Mouse (Mus musculus) lung, embryonic 14.5 days (tissue): Measurements from ENCODE around the gene Adamtsl5. TPM values are rescaled to one million over a fixed set of nuclear protein-coding genes. Genes with fewer than 3 reads are reported as not detected.

ENCODE experiments used
- ATAC-seq: fragments of 200-750 bp; cut with Nextera tagmentation; 2 replicates; pipeline ENCODE4 v1.8.0; 2017; ENCODE audit warnings: mild to moderate bottlenecking, moderate TSS enrichment, moderate library complexity; ENCODE audit not compliant: insufficient read depth
- DNase-seq: peaks from one replicate; pipeline ENCODE4 v3.0.0-alpha.2; 2015
- H3K27ac ChIP-seq: fragments of 300-500 bp; sonication (generic); 2 replicates; pipeline ENCODE4 v1.5.1; 2014; ENCODE audit warnings: low read depth, mild to moderate bottlenecking, moderate library complexity
- H3K27me3 ChIP-seq: fragments of 300-500 bp; sonication (generic); 2 replicates; pipeline ENCODE4 v1.6.1; 2014; ENCODE audit warnings: low read length, control low read depth; ENCODE audit not compliant: insufficient read depth
- H3K36me3 ChIP-seq: fragments of 300-500 bp; sonication (generic); 2 replicates; pipeline ENCODE4 v1.6.1; 2014; ENCODE audit warnings: control low read depth; ENCODE audit not compliant: insufficient read depth
- H3K4me1 ChIP-seq: fragments of 300-500 bp; sonication (generic); 2 replicates; pipeline ENCODE4 v1.6.1; 2014; ENCODE audit warnings: antibody characterized with exemption, control low read depth; ENCODE audit not compliant: insufficient read depth
- H3K4me2 ChIP-seq: fragments of 300-500 bp; sonication (generic); 2 replicates; pipeline ENCODE4 v1.6.1; 2014; ENCODE audit warnings: mild to moderate bottlenecking
- H3K4me3 ChIP-seq: fragments of 300-500 bp; sonication (generic); 2 replicates; pipeline ENCODE4 v1.5.1; 2014; ENCODE audit warnings: low read depth, low read length
- H3K9ac ChIP-seq: fragments of 300-500 bp; sonication (generic); 2 replicates; pipeline ENCODE4 v1.6.1; 2014
- H3K9me3 ChIP-seq: fragments of 300-500 bp; sonication (generic); 2 replicates; pipeline ENCODE4 v1.6.1; 2016; ENCODE audit warnings: low read depth, low read length, control low read depth
- CTCF ChIP-seq: IDR thresholded peaks from 2 replicates; pipeline ENCODE4 v1.5.1; 2016; ENCODE audit warnings: antibody characterized with exemption, low read depth
- WGBS: fragments of 180-500 bp; shearing (Covaris S2); extraction: QIAGEN DNeasy Blood & Tissue Kit; methylation state at CpG from one replicate; pipeline ENCODE4 v1.1.7; 2014; 5-methylcytosine and 5-hydroxymethylcytosine counted together
- polyA plus RNA-seq: library from polyadenylated mRNA; unstranded; fragments of >200 nt; fragmentation: Nextera tagmentation; extraction: Ambion mirVana; gene quantifications from 2 replicates; pipeline ENCODE4 v1.2.1, GENCODE M21; 2014

Gene Adamtsl5
- polyA plus RNA-seq, 1 experiment from 2014 or later, result 0.68 TPM

DNA sequence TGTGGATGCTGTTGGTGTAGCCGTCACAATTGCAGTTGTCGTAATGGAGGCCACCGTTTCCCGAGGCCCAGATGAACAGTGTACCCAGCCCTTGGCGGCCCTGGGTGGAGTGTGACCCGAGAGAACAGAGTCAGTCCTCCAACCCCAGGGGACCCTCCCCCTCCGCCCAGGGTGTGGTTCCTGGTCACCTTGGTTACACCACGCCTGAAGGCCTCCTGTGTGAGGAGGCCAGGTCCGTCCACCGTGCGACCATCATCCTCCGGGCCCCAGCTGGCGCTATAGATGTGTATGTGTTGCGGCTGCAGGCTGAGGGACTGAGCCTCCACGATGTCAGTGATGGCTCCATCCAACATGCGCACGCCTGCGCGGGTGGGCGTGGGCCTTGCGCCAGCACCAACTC lies 23.2 kb downstream of the Adamtsl5 start:
- Histone ChIP-seq H3K36me3 (no peaks in the 10 kb centered on the region), H3K4me2 (no peak overlapping the region), H3K4me3 (no peak overlapping the region), H3K27me3 (no peaks in the 10 kb centered on the region), H3K27ac (no peak overlapping the region), H3K9ac (no peak overlapping the region), H3K9me3 (no peaks in the 10 kb centered on the region), H3K4me1 (0 out of 2 replicates have a peak, but pooled peaks cover 5% of the 10 kb centered on the region)
- DNase-seq (no peak), ATAC-seq (no peak)
- TF ChIP-seq CTCF, result no peak
- 79% methylated on average over 21 of the region's 21 CpGs for WGBS

DNA sequence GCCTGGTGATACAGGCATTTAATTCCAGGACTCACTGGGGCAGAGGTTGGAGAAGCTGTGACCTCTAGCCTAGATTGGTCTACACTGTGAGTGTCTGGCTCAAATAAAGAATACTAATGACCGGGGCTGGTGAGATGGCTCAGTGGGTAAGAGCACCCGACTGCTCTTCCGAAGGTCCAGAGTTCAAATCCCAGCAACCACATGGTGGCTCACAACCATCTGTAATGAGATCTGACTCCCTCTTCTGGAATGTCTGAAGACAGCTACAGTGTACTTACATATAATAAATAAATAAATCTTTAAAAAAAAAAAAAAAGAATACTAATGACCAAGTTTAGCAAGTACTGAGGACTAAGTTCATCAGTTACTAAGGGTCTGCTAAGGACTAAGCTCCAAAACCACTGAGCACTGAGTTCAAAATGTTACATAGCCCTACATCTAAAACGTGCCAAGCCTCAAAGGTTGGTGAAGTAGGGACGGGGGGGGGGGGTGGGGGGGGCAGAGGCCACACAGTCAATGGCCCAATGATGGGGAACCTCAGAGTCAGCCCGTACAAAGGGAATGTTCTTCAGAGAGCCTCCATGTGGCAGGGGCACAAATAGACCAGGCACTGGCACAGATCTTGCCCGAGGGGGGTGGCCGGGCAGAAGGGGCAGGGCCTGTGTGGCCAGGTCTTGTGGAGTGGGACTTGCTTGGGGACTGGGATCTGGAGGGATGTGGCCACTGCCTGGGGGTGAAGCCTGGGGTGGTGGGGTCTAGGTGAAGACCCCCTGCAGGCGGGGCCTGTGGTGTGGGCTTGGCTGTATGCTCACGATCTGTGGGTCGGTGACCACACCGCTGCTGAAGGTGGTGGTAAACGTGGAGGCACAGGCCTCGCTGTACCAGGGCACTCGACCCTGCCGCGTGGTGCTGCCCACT lies 23.8 kb downstream of the Adamtsl5 start:
- Histone ChIP-seq H3K27ac (no peak overlapping the region), H3K9ac (no peak overlapping the region), H3K36me3 (no peaks in the 10 kb centered on the region), H3K4me3 (peak overlapping the region; percentile 52; the same call in 1 of the 2 replicates), H3K9me3 (no peaks in the 10 kb centered on the region), H3K4me2 (peak overlapping the region; percentile 98), H3K4me1 (0 out of 2 replicates have a peak, but pooled peaks cover 6% of the 10 kb centered on the region), H3K27me3 (no peaks in the 10 kb centered on the region)
- ATAC-seq (no peak), DNase-seq (no peak)
- no peak for TF ChIP-seq CTCF
- 78% methylated on average over 17 of the region's 17 CpGs for WGBS

DNA sequence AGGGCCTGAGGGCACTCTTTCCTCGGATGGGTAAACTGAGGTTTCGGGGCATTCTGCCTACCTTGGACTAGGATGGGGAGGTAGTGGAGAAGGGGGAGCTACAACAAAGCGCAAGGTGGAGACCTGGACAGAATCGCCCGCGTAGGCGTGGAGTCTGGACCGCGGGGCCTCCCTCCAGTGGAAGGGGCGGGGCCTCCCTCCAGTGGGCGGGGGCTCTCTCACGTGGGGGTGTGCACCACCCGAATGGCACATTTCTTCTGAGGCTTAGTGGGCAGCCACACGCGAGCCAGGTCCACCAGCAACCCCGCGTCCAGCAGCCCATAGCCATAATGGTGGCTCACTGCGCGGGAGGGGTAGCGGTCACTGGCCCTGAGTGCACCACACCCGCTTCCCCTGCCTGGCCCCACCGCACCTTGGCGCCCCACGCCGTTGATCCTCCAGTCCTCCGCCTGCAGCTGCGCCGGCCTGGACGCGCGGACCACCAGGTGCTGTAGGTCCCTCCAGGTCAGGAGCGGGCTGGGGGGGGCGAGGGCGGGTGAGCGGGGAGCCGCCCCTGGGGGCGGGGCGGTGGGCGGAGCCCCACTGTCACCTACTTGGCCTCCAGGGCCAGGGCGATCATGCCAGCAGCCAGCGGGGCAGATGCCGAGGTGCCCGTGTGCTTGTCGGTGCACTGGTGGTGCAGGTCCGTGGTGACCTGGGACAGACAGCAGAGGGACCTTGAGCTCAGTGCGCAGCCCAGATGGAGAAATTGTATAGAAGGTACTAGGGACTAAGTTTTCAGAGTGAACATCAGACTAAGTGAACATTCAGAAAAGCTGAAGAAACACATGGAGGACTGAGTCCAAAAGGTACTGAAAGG lies 24.7 kb downstream of the Adamtsl5 start:
- Histone ChIP-seq H3K27ac (no peak overlapping the region), H3K27me3 (no peaks in the 10 kb centered on the region), H3K9ac (peak overlapping the region; percentile 57), H3K36me3 (peaks cover 6% of the 10 kb centered on the region; the same call in 1 of the 2 replicates), H3K9me3 (no peaks in the 10 kb centered on the region), H3K4me2 (peak overlapping the region; percentile 98), H3K4me1 (0 out of 2 replicates have a peak, but pooled peaks cover 3% of the 10 kb centered on the region), H3K4me3 (peak overlapping the region; percentile 52)
- ATAC-seq, result peak; percentile 23
- no peak for TF ChIP-seq CTCF
- DNase-seq, result peak; percentile 56
- 1% methylated on average over 44 of the region's 46 CpGs for WGBS

DNA sequence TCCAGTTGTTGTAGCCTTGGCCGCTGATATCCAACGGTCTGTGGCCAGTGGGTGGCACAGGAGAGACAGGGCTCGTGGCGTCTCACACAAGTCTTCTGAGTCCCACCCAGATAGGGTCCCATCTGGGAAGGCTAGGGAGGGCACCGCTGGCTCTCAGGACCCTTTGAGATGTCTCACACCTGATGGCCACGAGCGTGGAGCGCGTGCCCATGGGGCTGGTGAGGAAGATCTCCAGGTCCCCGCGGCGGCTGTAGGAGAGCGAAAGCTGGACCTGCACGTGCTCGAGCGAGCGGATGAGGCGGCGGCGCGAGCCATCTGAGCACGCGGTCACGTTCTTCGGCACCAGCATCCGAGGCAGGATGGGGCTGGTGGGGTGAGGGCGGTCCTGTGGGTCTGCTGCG lies 25.4 kb downstream of the Adamtsl5 start:
- H3K27me3 ChIP-seq, result no peaks in the 10 kb centered on the region
- peak overlapping the region; percentile 98 for H3K4me2 ChIP-seq
- peak; percentile 24; the same call in 1 of the 2 replicates for TF ChIP-seq CTCF
- H3K9me3 ChIP-seq, result no peaks in the 10 kb centered on the region
- ATAC-seq (peak; percentile 11), DNase-seq (peak; percentile 61)
- WGBS, result 3% methylated on average over 28 of the region's 28 CpGs
- peak overlapping the region; percentile 57 for H3K9ac ChIP-seq
- peak overlapping the region; percentile 52 for H3K4me3 ChIP-seq
- peaks cover 13% of the 10 kb centered on the region; the same call in 1 of the 2 replicates for H3K36me3 ChIP-seq
- 0 out of 2 replicates have a peak, but pooled peaks cover 3% of the 10 kb centered on the region for H3K4me1 ChIP-seq
- H3K27ac ChIP-seq, result no peak overlapping the region

DNA sequence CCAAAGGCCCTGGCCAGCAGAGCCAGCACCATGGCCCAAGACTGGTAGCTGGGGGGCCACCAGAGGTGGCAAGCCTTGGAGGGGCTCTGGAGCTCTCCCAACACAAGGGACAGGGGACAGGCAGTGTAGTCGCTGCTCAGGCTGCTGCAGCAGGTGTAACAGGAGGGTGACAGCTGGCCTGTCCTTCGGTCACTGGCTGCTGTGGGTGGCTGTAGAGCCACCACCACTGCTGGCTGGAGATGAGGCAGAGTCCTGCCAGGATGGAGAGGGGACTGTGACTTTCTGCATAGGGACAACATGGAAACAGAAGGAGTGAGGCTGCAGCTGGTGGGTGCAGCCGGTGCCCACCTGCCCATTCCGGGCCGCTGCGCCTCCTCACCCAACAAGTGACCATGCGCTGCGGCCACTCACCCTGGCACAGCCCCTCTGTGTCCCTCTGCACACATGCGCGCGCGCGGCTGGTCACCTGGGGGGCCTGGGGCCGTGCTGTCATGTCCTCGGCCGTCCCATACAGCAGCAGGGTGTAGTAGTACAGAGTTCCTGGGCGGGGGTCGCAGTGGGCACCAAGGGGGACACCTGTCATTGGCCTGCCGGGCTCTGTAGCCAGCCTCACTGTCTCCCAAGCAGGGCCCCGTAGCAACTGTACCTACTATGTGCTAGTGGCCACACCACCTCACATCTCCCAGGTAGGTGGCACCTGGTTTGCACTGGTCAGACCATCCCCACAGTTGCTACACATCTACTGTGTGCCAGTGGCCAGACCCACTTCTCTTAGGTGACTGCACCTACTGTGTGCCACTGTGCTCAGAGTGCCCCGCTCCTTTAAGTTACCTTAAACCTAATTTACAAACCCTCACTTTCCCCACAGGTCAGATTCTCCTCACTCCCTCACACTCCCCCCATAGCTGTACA lies 26.3 kb downstream of the Adamtsl5 start:
- ATAC-seq (no peak), DNase-seq (no peak)
- no peak for TF ChIP-seq CTCF
- H3K4me3 ChIP-seq, result peak overlapping the region; percentile 52; the same call in 1 of the 2 replicates
- 84% methylated on average over 21 of the region's 21 CpGs for WGBS
- H3K4me1 ChIP-seq, result 0 out of 2 replicates have a peak, but pooled peaks cover 3% of the 10 kb centered on the region
- peaks cover 18% of the 10 kb centered on the region; the same call in 1 of the 2 replicates for H3K36me3 ChIP-seq
- H3K9me3 ChIP-seq, result no peaks in the 10 kb centered on the region
- no peak overlapping the region for H3K27ac ChIP-seq
- peak overlapping the region; percentile 57; the same call in 1 of the 2 replicates for H3K9ac ChIP-seq
- peaks cover 6% of the 10 kb centered on the region; the same call in 1 of the 2 replicates for H3K27me3 ChIP-seq
- H3K4me2 ChIP-seq, result peak overlapping the region; percentile 98

DNA sequence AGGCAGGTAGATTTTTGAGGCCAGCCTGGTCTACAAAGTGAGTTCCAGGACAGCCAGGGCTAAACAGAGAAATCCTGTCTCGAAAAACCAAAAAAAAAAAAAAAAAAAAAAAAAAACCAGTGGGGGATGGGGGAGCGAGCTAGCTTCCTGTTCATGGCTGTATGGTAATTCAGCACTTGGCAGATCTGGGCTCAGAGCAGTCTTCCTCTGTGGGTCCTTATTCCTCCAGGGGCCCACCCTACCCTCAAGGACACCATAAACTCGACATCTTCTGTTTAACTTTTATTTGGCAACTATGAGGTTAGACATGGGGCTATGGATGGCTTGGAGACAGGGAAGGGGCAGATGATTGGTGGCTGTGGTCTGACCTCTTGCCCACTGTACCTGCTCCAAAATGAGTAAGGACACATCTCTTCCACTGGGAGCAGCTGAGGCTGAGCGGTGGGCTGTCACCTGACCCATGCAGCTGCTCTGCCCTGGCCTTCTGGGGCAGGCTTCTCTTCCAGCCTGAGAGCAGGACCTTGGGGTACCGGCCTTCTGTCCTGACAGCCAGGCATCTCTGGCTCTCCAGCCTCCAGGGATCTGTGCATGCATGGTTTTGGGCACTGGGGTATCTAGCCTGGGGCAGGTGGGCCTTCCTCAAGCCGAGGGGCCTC lies 27.1 kb downstream of the Adamtsl5 start:
- DNase-seq (no peak), ATAC-seq (no peak)
- H3K9me3 ChIP-seq, result no peaks in the 10 kb centered on the region
- no peak overlapping the region for H3K27ac ChIP-seq
- H3K4me3 ChIP-seq, result no peak overlapping the region; the same call in 1 of the 2 replicates
- 0 out of 2 replicates have a peak, but pooled peaks cover 3% of the 10 kb centered on the region for H3K4me1 ChIP-seq
- peaks cover 18% of the 10 kb centered on the region; the same call in 1 of the 2 replicates for H3K36me3 ChIP-seq
- H3K9ac ChIP-seq, result no peak overlapping the region
- H3K4me2 ChIP-seq, result no peak overlapping the region; the same call in 1 of the 2 replicates
- 69% methylated on average over 6 of the region's 6 CpGs for WGBS
- TF ChIP-seq CTCF, result no peak
- peaks cover 12% of the 10 kb centered on the region for H3K27me3 ChIP-seq
